Mouse (Mus musculus) intestine, embryonic 14.5 days (tissue): ENCODE results near the gene Erg. TPM values are rescaled to one million over a fixed set of nuclear protein-coding genes. Genes with fewer than 3 reads are reported as not detected.

Experiments
- ATAC-seq: fragments of 200-750 bp; cut with Nextera tagmentation; replicated peaks from 2 replicates; pipeline ENCODE4 v1.8.0; 2017; ENCODE audit warnings: low read depth, moderate number of reproducible peaks, moderate TSS enrichment, moderate library complexity; ENCODE audit not compliant: low FRiP score, low TSS enrichment
- DNase-seq: peaks from one replicate; pipeline ENCODE4 v3.0.0-alpha.2; 2018; ENCODE audit warnings: low spot score
- H3K27ac ChIP-seq: fragments of 300-500 bp; sonication (generic); 2 replicates; pipeline ENCODE4 v1.5.1; 2014; ENCODE audit warnings: low read depth, mild to moderate bottlenecking, control low read depth
- H3K27me3 ChIP-seq: fragments of 300-500 bp; sonication (generic); replicated peaks from 2 replicates; pipeline ENCODE4 v1.6.1; 2014; ENCODE audit warnings: low read length, control low read depth; ENCODE audit not compliant: control insufficient read depth, insufficient read depth
- H3K36me3 ChIP-seq: fragments of 300-500 bp; sonication (generic); 2 replicates; pipeline ENCODE4 v1.6.1; 2014; ENCODE audit warnings: low read length, control low read depth; ENCODE audit not compliant: control insufficient read depth, insufficient read depth
- H3K4me1 ChIP-seq: fragments of 300-500 bp; sonication (generic); replicated peaks from 2 replicates; pipeline ENCODE4 v1.6.1; 2014; ENCODE audit warnings: low read length, control low read depth, mixed read lengths; ENCODE audit not compliant: control insufficient read depth, insufficient read depth
- H3K4me2 ChIP-seq: fragments of 300-500 bp; sonication (generic); 2 replicates; pipeline ENCODE4 v1.6.1; 2014; ENCODE audit warnings: low read length
- H3K4me3 ChIP-seq: fragments of 300-500 bp; sonication (generic); 2 replicates; pipeline ENCODE4 v1.5.1; 2014; ENCODE audit warnings: low read depth, low read length, control low read depth, mixed read lengths
- H3K9ac ChIP-seq: fragments of 300-500 bp; sonication (generic); 2 replicates; pipeline ENCODE4 v1.6.1; 2014; ENCODE audit warnings: mild to moderate bottlenecking, low read length
- H3K9me3 ChIP-seq: fragments of 300-500 bp; sonication (generic); 2 replicates; pipeline ENCODE4 v1.6.1; 2016; ENCODE audit warnings: low read length, control low read depth; ENCODE audit not compliant: control insufficient read depth
- WGBS: fragments of 180-500 bp; shearing (Covaris S2); extraction: QIAGEN DNeasy Blood & Tissue Kit; methylation state at CpG from one replicate; pipeline ENCODE4 v1.1.7; 2014; 5-methylcytosine and 5-hydroxymethylcytosine counted together
- polyA plus RNA-seq: library from polyadenylated mRNA; unstranded; fragments of >200 nt; fragmentation: Nextera tagmentation; extraction: Ambion mirVana; gene quantifications from 2 replicates; pipeline ENCODE4 v1.2.1, GENCODE M21; 2014

The Erg gene
- polyA plus RNA-seq, 1 experiment from 2014 or later: 2.8 TPM

GRCm38 (mm10) chr16:95436611-95437010, 149.8 kb downstream of the Erg start:
- Histone ChIP-seq H3K27me3 (no peaks in the 10 kb centered on the region), H3K36me3 (no peaks in the 10 kb centered on the region), H3K9me3 (no peaks in the 10 kb centered on the region), H3K9ac (no peak overlapping the region), H3K4me1 (peaks cover 11% of the 10 kb centered on the region), H3K27ac (no peak overlapping the region), H3K4me2 (no peak overlapping the region), H3K4me3 (no peak overlapping the region)
- DNase-seq: no peak
- 77% methylated on average over 8 of the region's 8 CpGs for WGBS
- no peak for ATAC-seq

- 76% methylated on average over 4 of the region's 4 CpGs for WGBS
- no peak overlapping the region for H3K4me2 ChIP-seq
- no peaks in the 10 kb centered on the region for H3K36me3 ChIP-seq
- DNase-seq (no peak), ATAC-seq (no peak)
- no peaks in the 10 kb centered on the region for H3K9me3 ChIP-seq
- H3K27me3 ChIP-seq: no peaks in the 10 kb centered on the region
- no peak overlapping the region for H3K27ac ChIP-seq
- H3K9ac ChIP-seq: no peak overlapping the region
- H3K4me3 ChIP-seq: no peak overlapping the region
- H3K4me1 ChIP-seq: peaks cover 11% of the 10 kb centered on the region
Measured at GRCm38 (mm10) chr16:95436051-95436450, 150.3 kb downstream of the Erg start.

GRCm38 (mm10) chr16:95434434-95434833, 152.0 kb downstream of the Erg start:
- no peak for DNase-seq
- Histone ChIP-seq H3K4me2 (no peak overlapping the region), H3K4me1 (peaks cover 6% of the 10 kb centered on the region), H3K9ac (no peak overlapping the region), H3K4me3 (no peak overlapping the region), H3K27ac (no peak overlapping the region), H3K9me3 (no peaks in the 10 kb centered on the region), H3K36me3 (no peaks in the 10 kb centered on the region), H3K27me3 (no peaks in the 10 kb centered on the region)
- ATAC-seq: no peak
- 94% methylated on average over 8 of the region's 8 CpGs for WGBS

- no peak for ATAC-seq
- no peak overlapping the region for H3K9ac ChIP-seq
- H3K27ac ChIP-seq: no peak overlapping the region
- WGBS: 76% methylated on average over 2 of the region's 2 CpGs
- DNase-seq: no peak
- H3K4me2 ChIP-seq: no peak overlapping the region
- H3K9me3 ChIP-seq: no peaks in the 10 kb centered on the region
- H3K36me3 ChIP-seq: no peaks in the 10 kb centered on the region
- H3K4me1 ChIP-seq: no peaks in the 10 kb centered on the region
- H3K4me3 ChIP-seq: no peak overlapping the region
- no peaks in the 10 kb centered on the region for H3K27me3 ChIP-seq
Measured at GRCm38 (mm10) chr16:95432540-95432971, 153.8 kb downstream of the Erg start.

GRCm38 (mm10) chr16:95429851-95430250, 156.5 kb downstream of the Erg start:
- WGBS: 83% methylated on average over 3 of the region's 3 CpGs
- Histone ChIP-seq H3K4me3 (no peak overlapping the region), H3K27ac (no peak overlapping the region), H3K9ac (no peak overlapping the region), H3K36me3 (no peaks in the 10 kb centered on the region), H3K4me2 (no peak overlapping the region), H3K27me3 (no peaks in the 10 kb centered on the region), H3K9me3 (no peaks in the 10 kb centered on the region), H3K4me1 (no peaks in the 10 kb centered on the region)
- ATAC-seq: no peak
- no peak for DNase-seq

GRCm38 (mm10) chr16:95428239-95428638, 158.2 kb downstream of the Erg start:
- Histone ChIP-seq H3K36me3 (no peaks in the 10 kb centered on the region), H3K4me1 (0 out of 2 replicates have a peak, but pooled peaks cover under 1% of the 10 kb centered on the region), H3K4me3 (no peak overlapping the region), H3K4me2 (no peak overlapping the region), H3K9me3 (no peaks in the 10 kb centered on the region), H3K27ac (no peak overlapping the region), H3K27me3 (no peaks in the 10 kb centered on the region), H3K9ac (no peak overlapping the region)
- DNase-seq: no peak
- 81% methylated on average over 5 of the region's 5 CpGs for WGBS
- no peak for ATAC-seq

- ATAC-seq: no peak
- Histone ChIP-seq H3K9me3 (no peaks in the 10 kb centered on the region), H3K4me1 (peaks cover 3% of the 10 kb centered on the region; the same call in 1 of the 2 replicates), H3K4me3 (no peak overlapping the region), H3K36me3 (no peaks in the 10 kb centered on the region), H3K27me3 (no peaks in the 10 kb centered on the region), H3K27ac (no peak overlapping the region), H3K9ac (no peak overlapping the region), H3K4me2 (no peak overlapping the region)
- WGBS: 76% methylated on average over 10 of the region's 10 CpGs
- DNase-seq: no peak
Measured at GRCm38 (mm10) chr16:95427512-95427911, 158.9 kb downstream of the Erg start.

GRCm38 (mm10) chr16:95422658-95423073, 163.7 kb downstream of the Erg start:
- WGBS: 42% methylated on average over 5 of the region's 5 CpGs
- DNase-seq: no peak
- H3K4me3 ChIP-seq: no peak overlapping the region
- H3K36me3 ChIP-seq: no peaks in the 10 kb centered on the region
- H3K9me3 ChIP-seq: no peaks in the 10 kb centered on the region
- ATAC-seq: no peak
- peaks cover 3% of the 10 kb centered on the region; the same call in 1 of the 2 replicates for H3K4me1 ChIP-seq
- no peak overlapping the region for H3K4me2 ChIP-seq
- H3K27ac ChIP-seq: no peak overlapping the region
- H3K9ac ChIP-seq: no peak overlapping the region
- H3K27me3 ChIP-seq: no peaks in the 10 kb centered on the region

- Histone ChIP-seq H3K9me3 (no peaks in the 10 kb centered on the region), H3K27ac (no peak overlapping the region), H3K9ac (no peak overlapping the region), H3K27me3 (no peaks in the 10 kb centered on the region), H3K4me2 (no peak overlapping the region), H3K4me3 (no peak overlapping the region), H3K4me1 (peaks cover 3% of the 10 kb centered on the region; the same call in 1 of the 2 replicates), H3K36me3 (no peaks in the 10 kb centered on the region)
- DNase-seq: no peak
- WGBS: 79% methylated on average over 7 of the region's 7 CpGs
- ATAC-seq: no peak
Measured at GRCm38 (mm10) chr16:95421235-95421886, 165.0 kb downstream of the Erg start.
